Mouse (Mus musculus) limb, embryonic 11.5 days (tissue): ENCODE measurements around the gene Eps15. TPM values are rescaled to one million over a fixed set of nuclear protein-coding genes. Genes with fewer than 3 reads are reported as not detected.

Experiments
- ATAC-seq: fragments of 200-750 bp; cut with Nextera tagmentation; 2 replicates; pipeline ENCODE4 v1.8.0; 2017; ENCODE audit warnings: low read depth; ENCODE audit not compliant: insufficient number of reproducible peaks, low FRiP score, low TSS enrichment
- DNase-seq: peaks from one replicate; pipeline ENCODE4 v3.0.0-alpha.2; 2015; ENCODE audit warnings: low spot score
- H3K27ac ChIP-seq: fragments of 300-500 bp; sonication (generic); replicated peaks from 2 replicates; pipeline ENCODE4 v1.5.1; 2014; ENCODE audit warnings: low read depth, mild to moderate bottlenecking, low read length
- H3K27me3 ChIP-seq: fragments of 300-500 bp; sonication (generic); 2 replicates; pipeline ENCODE4 v1.6.1; 2014; ENCODE audit warnings: mild to moderate bottlenecking, low read length, mixed read lengths; ENCODE audit not compliant: control insufficient read depth, insufficient read depth
- H3K36me3 ChIP-seq: fragments of 300-500 bp; sonication (generic); 2 replicates; pipeline ENCODE4 v1.6.1; 2014; ENCODE audit warnings: mild to moderate bottlenecking, low read length, moderate library complexity, mixed read lengths; ENCODE audit not compliant: control insufficient read depth, insufficient read depth
- H3K4me1 ChIP-seq: fragments of 300-500 bp; sonication (generic); 2 replicates; pipeline ENCODE4 v1.6.1; 2014; ENCODE audit warnings: low read length, mixed read lengths; ENCODE audit not compliant: control insufficient read depth, insufficient read depth
- H3K4me2 ChIP-seq: fragments of 300-500 bp; sonication (generic); 2 replicates; pipeline ENCODE4 v1.6.1; 2014; ENCODE audit warnings: low read depth, mild to moderate bottlenecking, moderate library complexity; ENCODE audit not compliant: severe bottlenecking
- H3K4me3 ChIP-seq: fragments of 300-500 bp; sonication (generic); 2 replicates; pipeline ENCODE4 v1.5.1; 2014; ENCODE audit warnings: low read depth, low read length
- H3K9ac ChIP-seq: fragments of 300-500 bp; sonication (generic); 2 replicates; pipeline ENCODE4 v1.6.1; 2014; ENCODE audit warnings: mild to moderate bottlenecking, low read length
- H3K9me3 ChIP-seq: fragments of 300-500 bp; sonication (generic); 2 replicates; pipeline ENCODE4 v1.6.1; 2016; ENCODE audit warnings: low read length; ENCODE audit not compliant: control insufficient read depth
- WGBS: fragments of 180-500 bp; shearing (Covaris S2); extraction: QIAGEN DNeasy Blood & Tissue Kit; methylation state at CpG from one replicate; pipeline ENCODE4 v1.1.7; 2014; 5-methylcytosine and 5-hydroxymethylcytosine counted together
- polyA plus RNA-seq: library from polyadenylated mRNA; unstranded; fragments of >200 nt; fragmentation: Nextera tagmentation; extraction: Ambion mirVana; gene quantifications from 2 replicates; pipeline ENCODE4 v1.2.1, GENCODE M21; 2014

The Eps15 gene
- polyA plus RNA-seq, 1 experiment from 2014 or later, result 38.7 TPM

GRCm38 (mm10) chr4:109257639-109258038, 22.4 kb upstream of the Eps15 start:
- H3K4me3 ChIP-seq, result no peak overlapping the region
- H3K27ac ChIP-seq, result no peak overlapping the region
- no peaks in the 10 kb centered on the region for H3K9me3 ChIP-seq
- ATAC-seq, result no peak
- H3K9ac ChIP-seq, result no peak overlapping the region
- H3K4me1 ChIP-seq, result no peaks in the 10 kb centered on the region
- no peaks in the 10 kb centered on the region for H3K27me3 ChIP-seq
- H3K36me3 ChIP-seq, result no peaks in the 10 kb centered on the region
- H3K4me2 ChIP-seq, result no peak overlapping the region
- DNase-seq, result no peak

- no peak overlapping the region for H3K9ac ChIP-seq
- H3K36me3 ChIP-seq, result no peaks in the 10 kb centered on the region
- H3K4me2 ChIP-seq, result no peak overlapping the region
- no peaks in the 10 kb centered on the region for H3K27me3 ChIP-seq
- 77% methylated on average over 6 of the region's 6 CpGs for WGBS
- H3K4me1 ChIP-seq, result no peaks in the 10 kb centered on the region
- H3K9me3 ChIP-seq, result no peaks in the 10 kb centered on the region
- no peak overlapping the region for H3K4me3 ChIP-seq
- no peak overlapping the region for H3K27ac ChIP-seq
- DNase-seq (no peak), ATAC-seq (no peak)
Measured at GRCm38 (mm10) chr4:109262068-109262467, 18.0 kb upstream of the Eps15 start.

GRCm38 (mm10) chr4:109266056-109266455, 14.0 kb upstream of the Eps15 start:
- H3K4me3 ChIP-seq, result no peak overlapping the region
- ATAC-seq (no peak), DNase-seq (no peak)
- no peak overlapping the region for H3K9ac ChIP-seq
- H3K36me3 ChIP-seq, result no peaks in the 10 kb centered on the region
- H3K9me3 ChIP-seq, result no peaks in the 10 kb centered on the region
- no peaks in the 10 kb centered on the region for H3K4me1 ChIP-seq
- no peak overlapping the region for H3K4me2 ChIP-seq
- H3K27ac ChIP-seq, result no peak overlapping the region
- H3K27me3 ChIP-seq, result no peaks in the 10 kb centered on the region
- 91% methylated on average over 3 of the region's 3 CpGs for WGBS

GRCm38 (mm10) chr4:109266744-109267143, 13.3 kb upstream of the Eps15 start:
- ATAC-seq (no peak), DNase-seq (no peak)
- no peaks in the 10 kb centered on the region for H3K4me1 ChIP-seq
- no peak overlapping the region for H3K9ac ChIP-seq
- no peak overlapping the region for H3K27ac ChIP-seq
- no peak overlapping the region for H3K4me3 ChIP-seq
- WGBS, result 61% methylated on average over 2 of the region's 2 CpGs
- H3K27me3 ChIP-seq, result no peaks in the 10 kb centered on the region
- H3K9me3 ChIP-seq, result no peaks in the 10 kb centered on the region
- no peak overlapping the region for H3K4me2 ChIP-seq
- H3K36me3 ChIP-seq, result no peaks in the 10 kb centered on the region

- DNase-seq, result no peak
- Histone ChIP-seq H3K9me3 (no peaks in the 10 kb centered on the region), H3K4me1 (no peaks in the 10 kb centered on the region), H3K36me3 (no peaks in the 10 kb centered on the region), H3K9ac (no peak overlapping the region), H3K27me3 (no peaks in the 10 kb centered on the region), H3K27ac (no peak overlapping the region), H3K4me3 (no peak overlapping the region), H3K4me2 (no peak overlapping the region)
- ATAC-seq, result no peak
- WGBS, result 88% methylated on average over 3 of the region's 3 CpGs
Measured at GRCm38 (mm10) chr4:109267452-109267851, 12.6 kb upstream of the Eps15 start.

GRCm38 (mm10) chr4:109268903-109269302, 11.2 kb upstream of the Eps15 start:
- no peaks in the 10 kb centered on the region for H3K4me1 ChIP-seq
- 93% methylated on average over 3 of the region's 3 CpGs for WGBS
- H3K9me3 ChIP-seq, result no peaks in the 10 kb centered on the region
- ATAC-seq (no peak), DNase-seq (no peak)
- H3K27ac ChIP-seq, result no peak overlapping the region
- no peaks in the 10 kb centered on the region for H3K36me3 ChIP-seq
- H3K9ac ChIP-seq, result no peak overlapping the region
- no peak overlapping the region for H3K4me3 ChIP-seq
- H3K4me2 ChIP-seq, result no peak overlapping the region
- H3K27me3 ChIP-seq, result no peaks in the 10 kb centered on the region

- Histone ChIP-seq H3K9me3 (no peaks in the 10 kb centered on the region), H3K9ac (no peak overlapping the region), H3K27me3 (no peaks in the 10 kb centered on the region), H3K36me3 (no peaks in the 10 kb centered on the region), H3K27ac (no peak overlapping the region), H3K4me2 (no peak overlapping the region), H3K4me3 (no peak overlapping the region), H3K4me1 (no peaks in the 10 kb centered on the region)
- ATAC-seq (no peak), DNase-seq (no peak)
- WGBS, result 91% methylated on average over 4 of the region's 4 CpGs
Measured at GRCm38 (mm10) chr4:109271803-109272202, 8.3 kb upstream of the Eps15 start.

GRCm38 (mm10) chr4:109273586-109274240, 6.4 kb upstream of the Eps15 start:
- Histone ChIP-seq H3K9me3 (no peaks in the 10 kb centered on the region), H3K4me3 (no peak overlapping the region), H3K4me2 (no peak overlapping the region), H3K4me1 (no peaks in the 10 kb centered on the region), H3K9ac (no peak overlapping the region), H3K36me3 (no peaks in the 10 kb centered on the region), H3K27me3 (no peaks in the 10 kb centered on the region), H3K27ac (no peak overlapping the region)
- DNase-seq (no peak), ATAC-seq (no peak)
- 94% methylated on average over 2 of the region's 2 CpGs for WGBS
